Mouse (Mus musculus) MEL (cell line): ENCODE measurements at regions not wholly inside any gene's neighbourhood (a gene's known extent, or its start where the extent isn't known, plus 50 kb on each side); places are given as distances from the start of the nearest gene placed in this dataset.

ENCODE experiments used
- DNase-seq: peaks from one replicate; pipeline ENCODE4 v3.0.0; 2011; ENCODE audit warnings: low read depth, low spot score
- H3K27ac ChIP-seq: 2 replicates; pipeline ENCODE4 v1.5.1; 2012; ENCODE audit warnings: low read depth, mild to moderate bottlenecking, control low read depth, low read length, moderate library complexity; ENCODE audit not compliant: control insufficient read depth
- H3K27me3 ChIP-seq, 2 experiments: fragments of 150-350 bp in 1 of 2; sonication (generic) in 1 of 2; 2 replicates each; pipeline ENCODE4 v1.6.1; 2012; ENCODE audit warnings: low read length in 2 of 2, mild to moderate bottlenecking in 2 of 2, improper control_type of control experiment in 1 of 2, moderate library complexity in 1 of 2; ENCODE audit not compliant: insufficient read depth in 2 of 2, control insufficient read depth in 1 of 2
- H3K36me3 ChIP-seq, 2 experiments: 2 replicates each; pipeline ENCODE4 v1.6.1; 2012 to 2014; ENCODE audit warnings: low read length in 2 of 2, improper control_type of control experiment in 1 of 2, inconsistent platforms in 1 of 2, mild to moderate bottlenecking in 1 of 2; ENCODE audit not compliant: insufficient read depth in 2 of 2, control insufficient read depth in 1 of 2
- H3K4me1 ChIP-seq, 2 experiments: fragments of 150-350 bp in 1 of 2; sonication (generic) in 1 of 2; 2 replicates each; pipeline ENCODE4 v1.6.1; 2012; ENCODE audit warnings: low read length in 2 of 2, improper control_type of control experiment in 1 of 2, mild to moderate bottlenecking in 1 of 2; ENCODE audit not compliant: insufficient read depth in 2 of 2, control insufficient read depth in 1 of 2
- H3K4me3 ChIP-seq, 2 experiments: fragments of 150-350 bp in 1 of 2; sonication (generic) in 1 of 2; 2 replicates each; pipeline ENCODE4 v1.5.1; 2012; ENCODE audit warnings: low read depth in 2 of 2, low read length in 2 of 2, mild to moderate bottlenecking in 2 of 2, moderate library complexity in 2 of 2, control low read depth in 1 of 2, improper control_type of control experiment in 1 of 2; ENCODE audit not compliant: control insufficient read depth in 1 of 2, insufficient read depth in 1 of 2
- H3K79me2 ChIP-seq: 2 replicates; pipeline ENCODE4 v1.6.1; 2012; ENCODE audit warnings: mild to moderate bottlenecking, low read length, moderate library complexity; ENCODE audit not compliant: control insufficient read depth, poor library complexity, insufficient read depth
- H3K9ac ChIP-seq: 2 replicates; pipeline ENCODE4 v1.6.1; 2012; ENCODE audit warnings: low read depth, mild to moderate bottlenecking, control low read depth, low read length, moderate library complexity; ENCODE audit not compliant: control insufficient read depth, poor library complexity, severe bottlenecking
- H3K9me3 ChIP-seq: fragments of 150-350 bp; sonication (generic); replicated peaks from 2 replicates; pipeline ENCODE4 v1.6.1; 2012; ENCODE audit warnings: mild to moderate bottlenecking, low read length, improper control_type of control experiment, moderate library complexity; ENCODE audit not compliant: insufficient read depth
- BHLHE40 ChIP-seq: IDR thresholded peaks from 2 replicates; pipeline ENCODE4 v1.6.1; 2012; ENCODE audit warnings: low read depth, mild to moderate bottlenecking, inconsistent platforms, low read length, improper control_type of control experiment, borderline replicate concordance
- CHD2 ChIP-seq: IDR thresholded peaks from 2 replicates; pipeline ENCODE4 v1.6.1; 2011; ENCODE audit warnings: low read length, improper control_type of control experiment
- E2F4 ChIP-seq: IDR thresholded peaks from 2 replicates; pipeline ENCODE4 v1.6.1; 2011; ENCODE audit warnings: low read depth, low read length, improper control_type of control experiment, borderline replicate concordance
- ELF1 ChIP-seq: IDR thresholded peaks from 2 replicates; pipeline ENCODE4 v1.6.1; 2014; ENCODE audit warnings: low read depth, mild to moderate bottlenecking, inconsistent platforms, low read length, improper control_type of control experiment, moderate library complexity
- EP300 ChIP-seq, 2 experiments: IDR thresholded peaks; 2 replicates each; pipeline ENCODE4 v1.6.1; 2011; ENCODE audit warnings: improper control_type of control experiment in 2 of 2, low read length in 2 of 2, low read depth in 1 of 2, mild to moderate bottlenecking in 1 of 2
- ETS1 ChIP-seq: IDR thresholded peaks from 2 replicates; pipeline ENCODE4 v1.6.1; 2012; ENCODE audit warnings: low read depth, mild to moderate bottlenecking, inconsistent platforms, low read length, improper control_type of control experiment, moderate library complexity
- GABPA ChIP-seq: IDR thresholded peaks from 2 replicates; pipeline ENCODE4 v1.6.1; 2012; ENCODE audit warnings: low read depth, mild to moderate bottlenecking, inconsistent platforms, low read length, improper control_type of control experiment, moderate library complexity
- HCFC1 ChIP-seq: IDR thresholded peaks from 2 replicates; pipeline ENCODE4 v1.6.1; 2012; ENCODE audit warnings: low read depth, mild to moderate bottlenecking, inconsistent platforms, low read length, improper control_type of control experiment, moderate library complexity
- JUND ChIP-seq: IDR thresholded peaks from 2 replicates; pipeline ENCODE4 v1.6.1; 2011; ENCODE audit warnings: low read depth, mild to moderate bottlenecking, improper control_type of control experiment, low read length
- KAT2A ChIP-seq: conservative IDR thresholded peaks from 2 replicates; pipeline ENCODE4 v1.6.1; 2012; ENCODE audit warnings: low read depth, low read length, improper control_type of control experiment, inconsistent platforms
- MAZ ChIP-seq: IDR thresholded peaks from 2 replicates; pipeline ENCODE4 v1.6.1; 2012; ENCODE audit warnings: low read depth, mild to moderate bottlenecking, inconsistent platforms, low read length, improper control_type of control experiment
- MEF2A ChIP-seq: IDR thresholded peaks from 2 replicates; pipeline ENCODE4 v1.6.1; 2014; ENCODE audit warnings: low read depth, mild to moderate bottlenecking, inconsistent platforms, low read length, improper control_type of control experiment; ENCODE audit not compliant: poor library complexity, insufficient replicate concordance, severe bottlenecking; ENCODE audit errors: extremely low read depth
- MXI1 ChIP-seq: IDR thresholded peaks from 2 replicates; pipeline ENCODE4 v1.6.1; 2011; ENCODE audit warnings: mild to moderate bottlenecking, low read depth, low read length, improper control_type of control experiment
- MYC ChIP-seq: IDR thresholded peaks from 2 replicates; pipeline ENCODE4 v1.6.1; 2011; ENCODE audit warnings: low read depth, mild to moderate bottlenecking, low read length, improper control_type of control experiment, moderate library complexity
- NRF1 ChIP-seq: IDR thresholded peaks from 2 replicates; pipeline ENCODE4 v1.6.1; 2014; ENCODE audit warnings: low read depth, mild to moderate bottlenecking, inconsistent platforms, low read length, improper control_type of control experiment, moderate library complexity; ENCODE audit not compliant: poor library complexity, insufficient read depth, severe bottlenecking
- SMC3 ChIP-seq: IDR thresholded peaks from 2 replicates; pipeline ENCODE4 v1.6.1; 2011; ENCODE audit warnings: low read depth, low read length, improper control_type of control experiment
- TAL1 ChIP-seq: IDR thresholded peaks from 2 replicates; pipeline ENCODE4 v1.6.1; 2012; ENCODE audit warnings: mild to moderate bottlenecking, inconsistent platforms, low read length, moderate library complexity, mixed read lengths
- TBP ChIP-seq: IDR thresholded peaks from 2 replicates; pipeline ENCODE4 v1.8.0; 2011; ENCODE audit warnings: low read depth, low read length, improper control_type of control experiment
- TCF12 ChIP-seq: IDR thresholded peaks from 2 replicates; pipeline ENCODE4 v1.6.1; 2014; ENCODE audit warnings: low read depth, mild to moderate bottlenecking, inconsistent platforms, low read length, improper control_type of control experiment, moderate library complexity
- UBTF ChIP-seq: IDR thresholded peaks from 2 replicates; pipeline ENCODE4 v1.6.1; 2012; ENCODE audit warnings: low read depth, mild to moderate bottlenecking, inconsistent platforms, low read length, improper control_type of control experiment, moderate library complexity, borderline replicate concordance; ENCODE audit not compliant: insufficient read depth
- ZMIZ1 ChIP-seq: IDR thresholded peaks from 2 replicates; pipeline ENCODE4 v1.6.1; 2012; ENCODE audit warnings: low read depth, mild to moderate bottlenecking, inconsistent platforms, low read length, improper control_type of control experiment, moderate library complexity
- ZNF384 ChIP-seq: IDR thresholded peaks from 2 replicates; pipeline ENCODE4 v1.6.1; 2012; ENCODE audit warnings: low read depth, mild to moderate bottlenecking, inconsistent platforms, low read length, improper control_type of control experiment

DNA sequence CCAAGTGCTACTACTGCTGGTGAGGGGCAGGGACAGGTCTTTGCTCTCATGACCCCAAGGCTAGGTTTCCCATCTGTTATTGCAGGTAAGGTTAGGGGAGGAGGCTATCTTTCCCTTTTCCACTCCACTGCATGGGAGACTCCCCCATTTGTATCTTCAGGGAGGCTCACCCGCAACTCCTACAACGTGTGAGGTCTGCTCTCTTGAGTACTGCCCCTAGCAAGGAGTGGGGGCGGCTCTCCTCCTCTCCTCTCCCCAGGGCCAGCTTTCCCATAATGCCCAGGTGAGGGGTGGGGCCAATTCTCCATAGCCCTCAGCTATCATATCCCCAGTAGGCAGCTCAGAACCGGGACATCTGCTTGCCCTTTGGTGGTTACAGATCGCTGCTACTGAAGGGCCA, 113.9 kb upstream of the Tenm3 start:
- DNase-seq = no peak
- H3K9me3 ChIP-seq = no peaks in the 10 kb centered on the region
- H3K4me1 ChIP-seq = no peaks in the 10 kb centered on the region
- H3K79me2 ChIP-seq = no peaks in the 10 kb centered on the region
- H3K9ac ChIP-seq = no peak overlapping the region
- no peaks in the 10 kb centered on the region for H3K27me3 ChIP-seq
- H3K27ac ChIP-seq = no peak overlapping the region
- TF ChIP-seq MYC (no peak), ZNF384 (no peak), SMC3 (no peak), HCFC1 (no peak), ZMIZ1 (no peak), EP300 (IDR thresholded peaks at IDR 0.05; ENCODE audit: low read depth in 1 of 2, low read length in 2 of 2) (no peak)
- no peaks in the 10 kb centered on the region for H3K36me3 ChIP-seq
- no peak overlapping the region for H3K4me3 ChIP-seq

DNA sequence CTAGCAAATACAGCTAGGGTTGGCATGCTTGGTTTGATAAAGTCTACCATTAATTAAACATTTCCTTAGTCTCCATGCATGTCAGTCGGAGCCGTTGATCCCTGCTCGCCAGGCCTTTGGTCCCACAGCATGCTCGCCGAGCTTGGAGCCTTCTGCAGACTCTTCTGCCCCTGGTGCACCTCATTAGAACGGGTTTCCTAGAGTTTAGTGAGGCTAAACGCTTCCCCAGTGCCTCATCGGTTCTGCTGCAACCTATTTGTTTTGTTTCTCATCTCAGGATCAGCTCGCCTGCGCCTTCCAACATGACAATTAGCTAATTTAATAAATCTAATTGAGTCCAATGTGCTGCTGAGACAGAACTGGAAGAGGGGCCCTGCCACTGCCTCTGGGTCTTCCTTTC, 107.7 kb upstream of the Tenm3 start:
- no peaks in the 10 kb centered on the region for H3K9me3 ChIP-seq
- H3K27me3 ChIP-seq = no peaks in the 10 kb centered on the region
- no peaks in the 10 kb centered on the region for H3K36me3 ChIP-seq
- no peaks in the 10 kb centered on the region for H3K79me2 ChIP-seq
- no peak overlapping the region for H3K27ac ChIP-seq
- H3K4me3 ChIP-seq = no peak overlapping the region
- H3K4me1 ChIP-seq = no peaks in the 10 kb centered on the region
- no peak for TF ChIP-seq GABPA
- TF ChIP-seq TCF12 = no peak
- no peak for TF ChIP-seq JUND
- TF ChIP-seq MYC = no peak
- no peak for TF ChIP-seq HCFC1
- no peak for TF ChIP-seq TBP
- no peak for TF ChIP-seq MXI1
- no peak for TF ChIP-seq CHD2
- TF ChIP-seq EP300 (IDR thresholded peaks at IDR 0.05; ENCODE audit: low read depth in 1 of 2, low read length in 2 of 2) = no peak
- TF ChIP-seq MAZ = no peak
- no peak for TF ChIP-seq E2F4
- TF ChIP-seq SMC3 = no peak
- no peak for TF ChIP-seq BHLHE40
- no peak for TF ChIP-seq MEF2A
- TF ChIP-seq ELF1 = no peak
- TF ChIP-seq ETS1 = no peak
- no peak for TF ChIP-seq TAL1
- TF ChIP-seq UBTF = no peak
- no peak for TF ChIP-seq NRF1
- no peak for TF ChIP-seq KAT2A
- TF ChIP-seq, all 39 proteins: peak for 0
- DNase-seq = no peak
- H3K9ac ChIP-seq = no peak overlapping the region
